In the genomic region with DNA sequence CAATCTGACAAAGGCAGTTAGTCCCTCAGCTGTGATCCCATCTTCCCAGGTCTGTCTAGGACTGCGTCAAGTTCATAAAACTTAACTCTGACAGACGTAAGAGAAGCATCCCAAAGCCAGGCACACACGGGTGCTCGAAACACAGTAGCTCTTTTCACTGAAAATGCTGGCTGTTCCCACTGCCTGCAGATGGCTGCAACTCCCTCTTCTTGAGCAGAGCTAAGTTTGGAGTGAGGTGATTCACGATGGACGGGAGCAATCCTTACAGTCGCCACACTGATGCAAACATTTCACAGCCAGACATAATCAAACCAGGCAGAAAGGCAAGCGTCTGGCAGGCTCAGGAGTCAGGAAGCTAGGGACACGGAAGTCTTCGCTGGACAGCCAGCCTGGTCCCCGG, we compare ENCODE assay signal across 16 mouse cellular contexts.
DNase-seq lines count a peak whose midpoint lies in the region; ATAC-seq and TF ChIP-seq lines count a peak whose summit lies in the region.
"Had no signal": no experiment of that assay in that cellular context is flagged by ENCODE, and none has a peak within 500 bp of the region (broad histone marks: within the 10 kb centered on the region; RNA-seq: fewer than 3 reads in every experiment).

No protein-coding gene starts in this region.

- H3K4me1 ChIP-seq in forebrain, embryonic 11.5 days (replicated peaks; ENCODE audit: control insufficient read depth, insufficient read depth, low read length) = no peaks in the 10 kb centered on the region
- peaks cover 12% of the 10 kb centered on the region for H3K4me1 ChIP-seq in forebrain, embryonic 12.5 days
- peaks cover 12% of the 10 kb centered on the region for H3K4me1 ChIP-seq in intestine, embryonic 14.5 days (replicated peaks; ENCODE audit: control insufficient read depth, insufficient read depth, low read length)
- H3K4me1 ChIP-seq in intestine, postnatal 0 days (replicated peaks; ENCODE audit: control insufficient read depth, insufficient read depth, low read length) = no peaks in the 10 kb centered on the region
- no peaks in the 10 kb centered on the region for H3K4me1 ChIP-seq in lung, embryonic 16.5 days (replicated peaks; ENCODE audit: control insufficient read depth, insufficient read depth, low read length)
- no peaks in the 10 kb centered on the region for H3K4me1 ChIP-seq in lung, postnatal 0 days (ENCODE audit: insufficient read depth, low read depth, low read length)
- H3K4me1 ChIP-seq in liver, embryonic 15.5 days (replicated peaks) = peaks cover 27% of the 10 kb centered on the region
- H3K4me1 ChIP-seq: embryonic facial prominence, embryonic 12.5 days had no signal

- H3K9ac ChIP-seq in forebrain, embryonic 11.5 days (ENCODE audit: low read length) = no peak overlapping the region
- no peak overlapping the region for H3K9ac ChIP-seq in forebrain, embryonic 12.5 days
- H3K9ac ChIP-seq in intestine, embryonic 14.5 days (ENCODE audit: low read length) = no peak overlapping the region
- H3K9ac ChIP-seq in intestine, postnatal 0 days (ENCODE audit: low read depth, low read length) = no peak overlapping the region
- H3K9ac ChIP-seq in lung, embryonic 16.5 days (ENCODE audit: low read length) = no peak overlapping the region
- H3K9ac ChIP-seq in lung, postnatal 0 days (replicated peaks; ENCODE audit: low read depth) = no peak overlapping the region
- no peak overlapping the region for H3K9ac ChIP-seq in liver, embryonic 15.5 days
- H3K9ac ChIP-seq: embryonic facial prominence, embryonic 12.5 days; liver, embryonic 13.5 days had no signal

- ATAC-seq in forebrain, embryonic 11.5 days (replicated peaks; ENCODE audit: low FRiP score) = 0 out of 2 replicates have a peak, but pooled peaks have one; percentile 2
- ATAC-seq in forebrain, embryonic 12.5 days (ENCODE audit: low FRiP score) = no peak
- ATAC-seq in intestine, embryonic 14.5 days (replicated peaks; ENCODE audit: low FRiP score, low TSS enrichment, low read depth) = peak; percentile 20; the same call in 1 of the 2 replicates
- no peak for ATAC-seq in intestine, postnatal 0 days
- ATAC-seq in lung, embryonic 16.5 days (ENCODE audit: low read depth) = peak; percentile 35; the same call in 1 of the 2 replicates
- no peak for ATAC-seq in lung, postnatal 0 days
- no peak for ATAC-seq in liver, embryonic 15.5 days (ENCODE audit: insufficient read depth)
- no peak for ATAC-seq in cerebellum, adult (ENCODE audit: insufficient number of reproducible peaks, low FRiP score, low TSS enrichment)
- ATAC-seq: activated CD4-positive, CD25-positive, alpha-beta regulatory T cell, adult 4 months had no signal

- H3K27me3 ChIP-seq in forebrain, embryonic 11.5 days (ENCODE audit: control insufficient read depth, insufficient read depth, low read length) = no peaks in the 10 kb centered on the region
- no peaks in the 10 kb centered on the region for H3K27me3 ChIP-seq in forebrain, embryonic 12.5 days
- no peaks in the 10 kb centered on the region for H3K27me3 ChIP-seq in intestine, embryonic 14.5 days (replicated peaks; ENCODE audit: control insufficient read depth, insufficient read depth, low read length)
- H3K27me3 ChIP-seq in intestine, postnatal 0 days (replicated peaks; ENCODE audit: control insufficient read depth, insufficient read depth, low read length) = no peaks in the 10 kb centered on the region
- H3K27me3 ChIP-seq in lung, embryonic 16.5 days (ENCODE audit: control insufficient read depth, insufficient read depth, low read depth, low read length) = no peaks in the 10 kb centered on the region
- no peaks in the 10 kb centered on the region for H3K27me3 ChIP-seq in lung, postnatal 0 days (replicated peaks; ENCODE audit: insufficient read depth, low read length)
- no peaks in the 10 kb centered on the region for H3K27me3 ChIP-seq in liver, embryonic 15.5 days
- H3K27me3 ChIP-seq: embryonic facial prominence, embryonic 12.5 days; liver, embryonic 13.5 days had no signal

- TF ChIP-seq EP300 in lung, postnatal 0 days (IDR thresholded peaks at IDR 0.05) = no peak

- no peaks in the 10 kb centered on the region for H3K36me3 ChIP-seq in forebrain, embryonic 11.5 days (ENCODE audit: control insufficient read depth, insufficient read depth, low read length)
- H3K36me3 ChIP-seq in forebrain, embryonic 12.5 days (replicated peaks) = peaks cover 6% of the 10 kb centered on the region; the same call in 1 of the 2 replicates
- no peaks in the 10 kb centered on the region for H3K36me3 ChIP-seq in intestine, embryonic 14.5 days (ENCODE audit: control insufficient read depth, insufficient read depth, low read length)
- H3K36me3 ChIP-seq in intestine, postnatal 0 days (ENCODE audit: control insufficient read depth, insufficient read depth) = no peaks in the 10 kb centered on the region; the same call in 1 of the 2 replicates
- no peaks in the 10 kb centered on the region for H3K36me3 ChIP-seq in lung, embryonic 16.5 days (ENCODE audit: control insufficient read depth, insufficient read depth, low read length)
- H3K36me3 ChIP-seq in lung, postnatal 0 days (ENCODE audit: insufficient read depth, low read length) = no peaks in the 10 kb centered on the region
- no peaks in the 10 kb centered on the region for H3K36me3 ChIP-seq in liver, embryonic 15.5 days (replicated peaks)
- H3K36me3 ChIP-seq: liver, embryonic 13.5 days had no signal

- 89% methylated on average over 11 of the region's 11 CpGs for WGBS in forebrain, embryonic 11.5 days
- 88% methylated on average over 11 of the region's 11 CpGs for WGBS in forebrain, embryonic 12.5 days
- WGBS in intestine, embryonic 14.5 days = 34% methylated on average over 11 of the region's 11 CpGs
- WGBS in intestine, postnatal 0 days = 38% methylated on average over 11 of the region's 11 CpGs
- WGBS in lung, embryonic 16.5 days = 42% methylated on average over 11 of the region's 11 CpGs
- 41% methylated on average over 11 of the region's 11 CpGs for WGBS in lung, postnatal 0 days
- 64% methylated on average over 11 of the region's 11 CpGs for WGBS in liver, embryonic 15.5 days (ENCODE audit: insufficient replicate concordance)

- H3K4me3 ChIP-seq in forebrain, embryonic 11.5 days (ENCODE audit: low read depth, low read length) = no peak overlapping the region
- no peak overlapping the region for H3K4me3 ChIP-seq in forebrain, embryonic 12.5 days (replicated peaks)
- H3K4me3 ChIP-seq in intestine, embryonic 14.5 days (ENCODE audit: low read depth, low read length) = no peak overlapping the region
- no peak overlapping the region for H3K4me3 ChIP-seq in intestine, postnatal 0 days (ENCODE audit: low read depth, low read length)
- H3K4me3 ChIP-seq in lung, embryonic 16.5 days (ENCODE audit: low read length) = no peak overlapping the region
- no peak overlapping the region for H3K4me3 ChIP-seq in lung, postnatal 0 days (ENCODE audit: low read depth, low read length)
- no peak overlapping the region for H3K4me3 ChIP-seq in liver, embryonic 15.5 days (replicated peaks)
- H3K4me3 ChIP-seq: embryonic facial prominence, embryonic 12.5 days; forebrain, embryonic 10.5 days; liver, embryonic 13.5 days had no signal

- no peak for TF ChIP-seq CTCF in intestine, postnatal 0 days (IDR thresholded peaks at IDR 0.05; ENCODE audit: low read depth)
- TF ChIP-seq CTCF in lung, postnatal 0 days (IDR thresholded peaks at IDR 0.05) = no peak

- no peak overlapping the region for H3K27ac ChIP-seq in forebrain, embryonic 11.5 days (ENCODE audit: low read depth, low read length)
- no peak overlapping the region for H3K27ac ChIP-seq in forebrain, embryonic 12.5 days
- no peak overlapping the region; the same call in 1 of the 2 replicates for H3K27ac ChIP-seq in intestine, embryonic 14.5 days (ENCODE audit: low read depth)
- no peak overlapping the region for H3K27ac ChIP-seq in intestine, postnatal 0 days (ENCODE audit: low read depth, low read length)
- no peak overlapping the region for H3K27ac ChIP-seq in lung, embryonic 16.5 days (ENCODE audit: low read length)
- no peak overlapping the region for H3K27ac ChIP-seq in lung, postnatal 0 days (ENCODE audit: low read length)
- 0 out of 2 replicates have a peak overlapping the region, but pooled peaks have one; percentile 11 for H3K27ac ChIP-seq in liver, embryonic 15.5 days (replicated peaks)
- H3K27ac ChIP-seq: embryonic facial prominence, embryonic 12.5 days; forebrain, embryonic 10.5 days had no signal

- no peaks in the 10 kb centered on the region for H3K9me3 ChIP-seq in forebrain, embryonic 11.5 days (ENCODE audit: control insufficient read depth, low read length)
- H3K9me3 ChIP-seq in forebrain, embryonic 12.5 days = no peaks in the 10 kb centered on the region
- H3K9me3 ChIP-seq in intestine, embryonic 14.5 days (ENCODE audit: control insufficient read depth, low read length) = no peaks in the 10 kb centered on the region
- H3K9me3 ChIP-seq in intestine, postnatal 0 days (ENCODE audit: control insufficient read depth) = no peaks in the 10 kb centered on the region
- H3K9me3 ChIP-seq in lung, embryonic 16.5 days (ENCODE audit: control insufficient read depth, low read length) = no peaks in the 10 kb centered on the region
- H3K9me3 ChIP-seq in lung, postnatal 0 days (ENCODE audit: low read length) = no peaks in the 10 kb centered on the region
- no peaks in the 10 kb centered on the region for H3K9me3 ChIP-seq in liver, embryonic 15.5 days (replicated peaks)
- H3K9me3 ChIP-seq: embryonic facial prominence, embryonic 12.5 days; forebrain, embryonic 10.5 days; liver, embryonic 13.5 days had no signal

- DNase-seq in forebrain, embryonic 11.5 days (ENCODE audit: low spot score) = no peak
- DNase-seq in intestine, embryonic 14.5 days (ENCODE audit: low spot score) = no peak
- DNase-seq in lung, postnatal 0 days (ENCODE audit: low spot score) = no peak
- DNase-seq: cerebellum, adult 11 months; cerebellum, postnatal 36 days; gastrocnemius, postnatal 10 days; kidney, adult 11 months; liver, embryonic 13.5 days had no signal

- no peak overlapping the region for H3K4me2 ChIP-seq in forebrain, embryonic 11.5 days (ENCODE audit: low read depth, low read length, severe bottlenecking)
- H3K4me2 ChIP-seq in forebrain, embryonic 12.5 days = no peak overlapping the region
- no peak overlapping the region; the same call in 1 of the 2 replicates for H3K4me2 ChIP-seq in intestine, embryonic 14.5 days (ENCODE audit: low read length)
- H3K4me2 ChIP-seq in intestine, postnatal 0 days (replicated peaks; ENCODE audit: low read depth) = no peak overlapping the region; the same call in 1 of the 2 replicates
- H3K4me2 ChIP-seq in lung, embryonic 16.5 days (ENCODE audit: low read depth, low read length) = no peak overlapping the region
- no peak overlapping the region for H3K4me2 ChIP-seq in lung, postnatal 0 days (replicated peaks; ENCODE audit: low read depth, low read length)
- no peak overlapping the region; the same call in 1 of the 2 replicates for H3K4me2 ChIP-seq in liver, embryonic 15.5 days
- H3K4me2 ChIP-seq: embryonic facial prominence, embryonic 12.5 days; liver, embryonic 13.5 days had no signal

Comparison
In these comparisons a context has a peak if more than half of its experiments do, and no peak if none do; other contexts are left out.
1. ATAC-seq: peak in forebrain, embryonic 11.5 days (single experiment), intestine, embryonic 14.5 days (single experiment) and lung, embryonic 16.5 days (single experiment); none in forebrain, embryonic 12.5 days (single experiment), intestine, postnatal 0 days (single experiment), lung, postnatal 0 days (single experiment), liver, embryonic 15.5 days (single experiment) and cerebellum, adult (single experiment).